26 mouse cellular contexts compared by ENCODE assay signal in genomic region chr1:38860867-38861524, GRCm38 (mm10). TPM values are rescaled to one million over a fixed set of nuclear protein-coding genes. Genes with fewer than 3 reads are reported as not detected.
DNase-seq lines count a peak whose midpoint lies in the region; ATAC-seq lines count a peak whose summit lies in the region.
"Had no signal": no experiment of that assay in that cellular context is flagged by ENCODE, and none has a peak within 500 bp of the region (broad histone marks: within the 10 kb centered on the region; RNA-seq: fewer than 3 reads in every experiment).

No protein-coding gene starts in this region.

- H3K4me2 ChIP-seq in forebrain, embryonic 15.5 days (replicated peaks): no peak overlapping the region
- no peak overlapping the region for H3K4me2 ChIP-seq in forebrain, embryonic 11.5 days (ENCODE audit: low read depth, low read length, severe bottlenecking)
- H3K4me2 ChIP-seq in midbrain, embryonic 11.5 days: no peak overlapping the region
- no peak overlapping the region for H3K4me2 ChIP-seq in midbrain, embryonic 15.5 days
- H3K4me2 ChIP-seq: liver, embryonic 12.5 days had no signal

- no peak for DNase-seq in forebrain, embryonic 11.5 days (ENCODE audit: low spot score)
- DNase-seq in midbrain, embryonic 11.5 days (ENCODE audit: low spot score, missing footprints): peak; percentile 67
- no peak for DNase-seq in midbrain, embryonic 10.5 days (ENCODE audit: low spot score)
- no peak for DNase-seq in heart, adult 11 months
- DNase-seq: adrenal gland, postnatal 10 days; cerebellum, adult 18-20 months; cerebellum, postnatal 10 days; gastrocnemius, adult 2 months; heart, postnatal 14 days; kidney, adult 9 months; kidney, postnatal 10 days; layer of hippocampus, postnatal 36 days; left cerebral cortex, postnatal 4 days; liver, postnatal 0 days; lung, postnatal 4 days; thymus, adult 2 months; thymus, postnatal 36 days had no signal

- H3K27ac ChIP-seq in forebrain, embryonic 15.5 days (replicated peaks): peak overlapping the region; percentile 41; the same call in 1 of the 2 replicates
- H3K27ac ChIP-seq in forebrain, embryonic 11.5 days (ENCODE audit: low read depth, low read length): no peak overlapping the region
- no peak overlapping the region for H3K27ac ChIP-seq in midbrain, embryonic 11.5 days (ENCODE audit: low read depth, low read length)
- no peak overlapping the region for H3K27ac ChIP-seq in midbrain, embryonic 10.5 days (replicated peaks)
- H3K27ac ChIP-seq in midbrain, embryonic 15.5 days: peak overlapping the region; percentile 63; the same call in 1 of the 2 replicates
- H3K27ac ChIP-seq: gastrocnemius, adult 2 months; liver, embryonic 12.5 days had no signal

- peaks cover 20% of the 10 kb centered on the region for H3K36me3 ChIP-seq in forebrain, embryonic 15.5 days
- no peaks in the 10 kb centered on the region for H3K36me3 ChIP-seq in forebrain, embryonic 11.5 days (ENCODE audit: control insufficient read depth, insufficient read depth, low read length)
- peaks cover 2% of the 10 kb centered on the region; the same call in 1 of the 2 replicates for H3K36me3 ChIP-seq in midbrain, embryonic 11.5 days (ENCODE audit: control insufficient read depth, insufficient read depth, low read length)
- peaks cover 18% of the 10 kb centered on the region for H3K36me3 ChIP-seq in midbrain, embryonic 10.5 days
- no peaks in the 10 kb centered on the region; the same call in 1 of the 2 replicates for H3K36me3 ChIP-seq in midbrain, embryonic 15.5 days (replicated peaks)
- H3K36me3 ChIP-seq: liver, embryonic 12.5 days had no signal

- H3K27me3 ChIP-seq in forebrain, embryonic 15.5 days: no peaks in the 10 kb centered on the region
- no peaks in the 10 kb centered on the region for H3K27me3 ChIP-seq in forebrain, embryonic 11.5 days (ENCODE audit: control insufficient read depth, insufficient read depth, low read length)
- no peaks in the 10 kb centered on the region for H3K27me3 ChIP-seq in midbrain, embryonic 11.5 days (ENCODE audit: control insufficient read depth, insufficient read depth, low read length)
- H3K27me3 ChIP-seq in midbrain, embryonic 10.5 days (ENCODE audit: low read depth, poor library complexity, severe bottlenecking): no peaks in the 10 kb centered on the region
- H3K27me3 ChIP-seq in midbrain, embryonic 15.5 days (replicated peaks): no peaks in the 10 kb centered on the region
- H3K27me3 ChIP-seq: liver, embryonic 12.5 days; Patski had no signal

- WGBS in forebrain, embryonic 15.5 days: 88% methylated on average over 9 of the region's 9 CpGs
- WGBS in forebrain, embryonic 11.5 days: 86% methylated on average over 9 of the region's 9 CpGs
- WGBS in midbrain, embryonic 11.5 days: 88% methylated on average over 9 of the region's 9 CpGs
- WGBS in midbrain, embryonic 10.5 days: 94% methylated on average over 9 of the region's 9 CpGs
- 87% methylated on average over 9 of the region's 9 CpGs for WGBS in midbrain, embryonic 15.5 days

- ATAC-seq in forebrain, embryonic 15.5 days (replicated peaks): peak; percentile 43; the same call in 1 of the 2 replicates
- ATAC-seq in forebrain, embryonic 11.5 days (replicated peaks; ENCODE audit: low FRiP score): no peak
- ATAC-seq in midbrain, embryonic 11.5 days (ENCODE audit: low FRiP score): no peak
- peak; percentile 84 for ATAC-seq in midbrain, embryonic 15.5 days (replicated peaks)
- ATAC-seq in erythroblast, adult 5-6 weeks (replicated peaks; ENCODE audit: low FRiP score, poor library complexity, severe bottlenecking): no peak
- ATAC-seq: intestine, embryonic 16.5 days; liver, embryonic 12.5 days; liver, postnatal 0 days; Patski had no signal

- no peak overlapping the region for H3K9ac ChIP-seq in forebrain, embryonic 15.5 days (replicated peaks)
- no peak overlapping the region for H3K9ac ChIP-seq in forebrain, embryonic 11.5 days (ENCODE audit: low read length)
- H3K9ac ChIP-seq in midbrain, embryonic 11.5 days (ENCODE audit: low read length): no peak overlapping the region
- no peak overlapping the region for H3K9ac ChIP-seq in midbrain, embryonic 15.5 days
- H3K9ac ChIP-seq: liver, embryonic 12.5 days; liver, postnatal 0 days had no signal

- no peak overlapping the region for H3K4me3 ChIP-seq in forebrain, embryonic 15.5 days
- H3K4me3 ChIP-seq in forebrain, embryonic 11.5 days (ENCODE audit: low read depth, low read length): no peak overlapping the region
- H3K4me3 ChIP-seq in midbrain, embryonic 11.5 days (ENCODE audit: low read depth, low read length): no peak overlapping the region
- no peak overlapping the region for H3K4me3 ChIP-seq in midbrain, embryonic 10.5 days
- no peak overlapping the region for H3K4me3 ChIP-seq in midbrain, embryonic 15.5 days
- H3K4me3 ChIP-seq: gastrocnemius, adult 2 months; liver, embryonic 12.5 days; megakaryocyte, embryonic 14.5 days had no signal

- H3K4me1 ChIP-seq in forebrain, embryonic 15.5 days: no peaks in the 10 kb centered on the region
- H3K4me1 ChIP-seq in forebrain, embryonic 11.5 days (replicated peaks; ENCODE audit: control insufficient read depth, insufficient read depth, low read length): no peaks in the 10 kb centered on the region
- H3K4me1 ChIP-seq in midbrain, embryonic 11.5 days (ENCODE audit: control insufficient read depth, insufficient read depth, low read length): no peaks in the 10 kb centered on the region
- H3K4me1 ChIP-seq in midbrain, embryonic 10.5 days: no peaks in the 10 kb centered on the region
- no peaks in the 10 kb centered on the region; the same call in 1 of the 2 replicates for H3K4me1 ChIP-seq in midbrain, embryonic 15.5 days
- H3K4me1 ChIP-seq: liver, embryonic 12.5 days; megakaryocyte, embryonic 14.5 days had no signal

- H3K9me3 ChIP-seq in forebrain, embryonic 15.5 days: no peaks in the 10 kb centered on the region
- H3K9me3 ChIP-seq in forebrain, embryonic 11.5 days (ENCODE audit: control insufficient read depth, low read length): no peaks in the 10 kb centered on the region
- no peaks in the 10 kb centered on the region for H3K9me3 ChIP-seq in midbrain, embryonic 11.5 days (ENCODE audit: control insufficient read depth, low read length)
- H3K9me3 ChIP-seq in midbrain, embryonic 10.5 days (replicated peaks): no peaks in the 10 kb centered on the region
- H3K9me3 ChIP-seq in midbrain, embryonic 15.5 days: no peaks in the 10 kb centered on the region
- H3K9me3 ChIP-seq: liver, embryonic 12.5 days; megakaryocyte, embryonic 14.5 days had no signal

RNA-seq across cellular contexts. Expression of gene Lonrf2, which starts 24.5 kb away (rescaled TPM):
- polyA plus RNA-seq in forebrain, embryonic 15.5 days (2015; fragmentation: Nextera tagmentation; extraction: Ambion mirVana): 12.6 and 13.3 TPM in 2 replicates
- polyA plus RNA-seq in forebrain, embryonic 11.5 days (2014; fragmentation: Nextera tagmentation; extraction: Ambion mirVana): 2.4 and 2.9 TPM in 2 replicates
- polyA plus RNA-seq in midbrain, embryonic 11.5 days (2014; fragmentation: Nextera tagmentation; extraction: Ambion mirVana): 4.2 TPM in 2 replicates
- polyA plus RNA-seq in midbrain, embryonic 10.5 days (2016; fragmentation: Nextera tagmentation; extraction: Ambion mirVana): 2.2 and 3.0 TPM in 2 replicates
- 22.2 and 26.4 TPM in 2 replicates for polyA plus RNA-seq in midbrain, embryonic 15.5 days (2015; fragmentation: Nextera tagmentation; extraction: Ambion mirVana)
- total RNA-seq in erythroblast, adult 5-6 weeks (2015; ENCODE audit: low replicate concordance): 0.42 and 0.77 TPM in 2 replicates
- 0.14 and 0.17 TPM in 2 replicates for total RNA-seq in erythroblast, adult 5-6 weeks (2017; ENCODE audit: low replicate concordance)
- total RNA-seq: MEL; monocyte, adult 5-6 weeks had no signal

RNA-seq across cellular contexts. Expression of gene Chst10, which starts 37.0 kb away (rescaled TPM):
- 50.7 and 50.9 TPM in 2 replicates for polyA plus RNA-seq in forebrain, embryonic 15.5 days (2015; fragmentation: Nextera tagmentation; extraction: Ambion mirVana)
- 19.7 and 22.1 TPM in 2 replicates for polyA plus RNA-seq in forebrain, embryonic 11.5 days (2014; fragmentation: Nextera tagmentation; extraction: Ambion mirVana)
- polyA plus RNA-seq in midbrain, embryonic 11.5 days (2014; fragmentation: Nextera tagmentation; extraction: Ambion mirVana): 24.7 and 26.9 TPM in 2 replicates
- polyA plus RNA-seq in midbrain, embryonic 10.5 days (2016; fragmentation: Nextera tagmentation; extraction: Ambion mirVana): 12.6 and 17.0 TPM in 2 replicates
- polyA plus RNA-seq in midbrain, embryonic 15.5 days (2015; fragmentation: Nextera tagmentation; extraction: Ambion mirVana): 65.1 and 65.9 TPM in 2 replicates
- total RNA-seq in erythroblast, adult 5-6 weeks (2015; ENCODE audit: low replicate concordance): 20.0 and 26.1 TPM in 2 replicates
- 24.4 and 40.0 TPM in 2 replicates for total RNA-seq in erythroblast, adult 5-6 weeks (2017; ENCODE audit: low replicate concordance)

Comparison
In these comparisons a context has a peak if more than half of its experiments do, and no peak if none do; other contexts are left out.
1. ATAC-seq: peak in forebrain, embryonic 15.5 days (single experiment) and midbrain, embryonic 15.5 days (single experiment); none in forebrain, embryonic 11.5 days (single experiment), midbrain, embryonic 11.5 days (single experiment) and erythroblast, adult 5-6 weeks (single experiment).
2. H3K27ac ChIP-seq: peak in forebrain, embryonic 15.5 days (single experiment) and midbrain, embryonic 15.5 days (single experiment); none in forebrain, embryonic 11.5 days (single experiment), midbrain, embryonic 11.5 days (single experiment) and midbrain, embryonic 10.5 days (single experiment).